Mouse (Mus musculus) CH12.LX (cell line): ENCODE data around the gene Cd70.

Source experiments
- CHD1 ChIP-seq: IDR thresholded peaks from 2 replicates; pipeline ENCODE4 v1.6.1; 2012; ENCODE audit warnings: low read depth, low read length, improper control_type of control experiment, inconsistent platforms
- CHD2 ChIP-seq: IDR thresholded peaks from 2 replicates; pipeline ENCODE4 v1.6.1; 2011; ENCODE audit warnings: low read length, improper control_type of control experiment
- CTCF ChIP-seq, 2 experiments: IDR thresholded peaks in 1 of 2; conservative IDR thresholded peaks in 1 of 2; 2 replicates each; pipeline ENCODE4 v1.5.1; 2011 to 2012; ENCODE audit warnings: low read depth in 2 of 2, low read length in 2 of 2, improper control_type of control experiment in 1 of 2, inconsistent platforms in 1 of 2, mild to moderate bottlenecking in 1 of 2, moderate library complexity in 1 of 2
- MXI1 ChIP-seq: IDR thresholded peaks from 2 replicates; pipeline ENCODE4 v1.6.1; 2011; ENCODE audit warnings: mild to moderate bottlenecking, low read depth, low read length, improper control_type of control experiment
- POLR2A ChIP-seq: IDR thresholded peaks from 2 replicates; pipeline ENCODE4 v1.6.1; 2011; ENCODE audit warnings: low read depth, mild to moderate bottlenecking, improper control_type of control experiment, low read length
- POLR2AphosphoS2 ChIP-seq: IDR thresholded peaks from 2 replicates; pipeline ENCODE4 v1.6.1; 2011; ENCODE audit warnings: low read depth, low read length, improper control_type of control experiment
- ZC3H11A ChIP-seq: IDR thresholded peaks from 2 replicates; pipeline ENCODE4 v1.6.1; 2012; ENCODE audit warnings: low read depth, mild to moderate bottlenecking, inconsistent platforms, low read length, improper control_type of control experiment

DNA sequence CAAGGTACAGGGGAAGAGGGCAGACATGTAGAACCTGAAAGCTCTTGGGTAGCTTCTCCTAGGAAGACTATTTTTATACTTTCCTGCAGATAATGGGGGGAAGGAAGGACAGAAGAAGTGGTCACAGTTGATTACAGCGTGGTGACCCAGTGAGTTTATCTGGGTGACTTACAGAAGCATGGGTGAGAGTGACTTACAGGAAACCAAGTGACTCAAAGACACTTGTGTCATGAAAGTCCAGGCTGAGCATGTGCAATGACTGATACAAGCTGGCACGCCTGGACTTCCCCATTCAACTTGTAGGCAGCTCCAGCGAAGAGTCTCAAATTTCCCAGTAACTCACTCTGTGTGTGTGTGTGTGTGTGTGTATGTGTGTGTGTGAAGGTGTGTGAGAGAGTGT lies 48.7 kb upstream of the Cd70 start:
- TF ChIP-seq ZC3H11A (no peak), POLR2A (no peak), CHD2 (no peak), CTCF (conservative IDR thresholded peaks at IDR 0.05 in 1 of 2, IDR thresholded peaks at IDR 0.05 in 1 of 2; ENCODE audit: low read depth in 2 of 2, low read length in 2 of 2) (no peak), POLR2AphosphoS2 (no peak), CHD1 (no peak), MXI1 (no peak)
